Mouse (Mus musculus): ENCODE measurements around the gene Gm572. TPM values are rescaled to one million over a fixed set of nuclear protein-coding genes. Genes with fewer than 3 reads are reported as not detected.

Gene Gm572
- polyA plus RNA-seq, 1 experiment from 2014 or later = not detected

DNA sequence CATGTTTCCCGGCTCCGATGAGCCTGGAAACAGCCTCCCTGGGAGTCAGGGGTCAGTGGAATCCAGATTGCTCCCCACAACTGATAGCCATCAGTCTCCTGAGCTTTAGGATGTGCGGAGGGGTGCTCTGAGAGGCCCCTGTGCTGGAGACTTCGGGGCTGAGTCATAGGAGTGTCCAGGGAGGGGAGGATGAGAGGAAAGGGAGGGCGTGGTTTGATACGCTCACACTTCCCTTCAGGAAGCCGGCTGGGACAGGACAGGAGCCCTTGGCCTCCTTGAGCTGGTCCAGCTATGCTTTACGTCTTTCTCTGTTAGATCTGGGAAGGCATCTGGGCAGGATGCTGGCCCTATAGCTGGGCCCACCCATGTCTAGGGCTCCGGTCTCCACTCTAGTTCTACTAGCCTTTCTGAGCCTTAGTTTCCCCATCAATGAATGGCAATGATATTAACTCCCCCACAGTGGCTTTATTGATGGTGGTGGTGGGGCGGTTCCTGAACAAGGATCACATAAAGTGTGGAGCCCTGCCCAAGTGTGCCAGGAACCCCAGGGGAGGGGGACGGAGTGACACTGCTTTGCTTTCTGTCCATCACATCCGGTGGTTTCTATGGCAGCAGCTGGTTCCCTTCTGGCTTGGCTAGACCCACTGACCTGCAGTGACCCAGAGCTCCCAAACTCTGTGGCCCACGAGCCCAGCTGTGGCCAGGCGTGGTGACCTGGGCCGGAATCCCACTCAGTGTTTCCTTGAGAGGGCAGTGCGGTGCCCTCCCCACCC is 33.3 kb downstream of the Gm572 start:
- no peak for ATAC-seq (ENCODE audit: low FRiP score)
- 0 out of 2 replicates have a peak overlapping the region, but pooled peaks have one; percentile 9 for H3K4me2 ChIP-seq
- no peak overlapping the region for H3K4me3 ChIP-seq (replicated peaks)
- H3K9ac ChIP-seq (replicated peaks) = no peak overlapping the region
- H3K27ac ChIP-seq (replicated peaks) = no peak overlapping the region
- H3K27me3 ChIP-seq (replicated peaks) = no peaks in the 10 kb centered on the region; the same call in 1 of the 2 replicates
- H3K9me3 ChIP-seq (replicated peaks) = no peaks in the 10 kb centered on the region
- H3K36me3 ChIP-seq = no peaks in the 10 kb centered on the region
- peaks cover 22% of the 10 kb centered on the region for H3K4me1 ChIP-seq
- WGBS = 45% methylated on average over 16 of the region's 16 CpGs

DNA sequence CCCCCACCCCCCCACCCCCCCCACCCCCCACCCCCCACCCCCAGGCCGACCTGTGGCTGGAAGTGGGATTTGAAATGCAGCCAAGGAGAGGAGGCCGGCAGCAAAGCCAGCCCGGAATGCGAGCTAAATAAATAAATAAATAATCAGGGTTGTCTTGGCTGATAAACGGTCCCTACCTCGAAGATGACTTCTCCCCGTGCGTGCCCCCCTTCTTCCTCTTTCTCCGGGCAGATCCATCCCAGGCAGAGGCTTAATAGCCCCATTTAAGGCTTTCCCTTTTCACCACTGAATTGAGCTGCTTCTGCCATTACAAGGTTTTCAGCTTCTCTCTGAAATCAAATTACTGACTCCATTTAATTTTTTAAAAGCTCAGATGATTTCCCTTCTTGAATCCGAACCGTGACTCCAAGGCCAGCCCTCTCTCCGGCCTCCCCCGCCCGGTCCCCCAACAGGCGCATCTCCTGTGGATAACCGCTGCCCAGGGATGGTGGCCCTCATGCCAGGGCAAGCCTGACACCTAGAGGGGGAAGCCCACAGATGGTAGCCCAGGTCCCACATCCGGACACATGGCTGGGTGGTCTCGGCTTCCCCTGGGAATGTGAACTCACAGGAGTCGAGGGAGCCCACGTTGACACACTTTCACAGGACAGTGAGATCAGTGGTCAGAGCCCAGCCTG is 34.0 kb downstream of the Gm572 start:
- 32% methylated on average over 20 of the region's 20 CpGs for WGBS
- ATAC-seq (ENCODE audit: low FRiP score) = no peak
- H3K4me1 ChIP-seq = peaks cover 24% of the 10 kb centered on the region
- H3K4me3 ChIP-seq (replicated peaks) = no peak overlapping the region
- no peaks in the 10 kb centered on the region for H3K9me3 ChIP-seq (replicated peaks)
- H3K9ac ChIP-seq (replicated peaks) = no peak overlapping the region
- no peaks in the 10 kb centered on the region for H3K36me3 ChIP-seq
- no peaks in the 10 kb centered on the region; the same call in 1 of the 2 replicates for H3K27me3 ChIP-seq (replicated peaks)
- no peak overlapping the region for H3K4me2 ChIP-seq
- H3K27ac ChIP-seq (replicated peaks) = no peak overlapping the region

DNA sequence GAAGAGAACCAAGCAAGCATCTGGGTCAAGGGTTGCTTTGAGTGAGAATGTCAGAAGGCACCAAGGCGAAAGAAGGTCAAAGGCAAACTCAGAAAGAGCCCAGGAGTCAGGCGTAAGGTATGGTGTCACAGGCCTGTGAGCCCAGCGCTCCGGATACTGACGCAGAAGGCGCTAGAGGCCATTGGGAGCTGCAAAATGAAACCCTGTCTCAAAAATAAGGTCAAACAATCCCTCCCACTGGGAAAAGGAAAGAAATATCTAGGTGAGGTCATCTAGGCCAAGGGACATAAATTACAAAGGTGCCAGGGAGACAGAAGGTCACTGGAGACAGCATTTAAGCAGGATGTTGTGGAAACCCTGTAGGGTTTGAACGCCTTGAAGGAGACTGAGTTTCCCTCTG is 35.0 kb downstream of the Gm572 start:
- no peak overlapping the region for H3K9ac ChIP-seq (replicated peaks)
- no peaks in the 10 kb centered on the region for H3K36me3 ChIP-seq
- H3K9me3 ChIP-seq (replicated peaks) = no peaks in the 10 kb centered on the region
- ATAC-seq (ENCODE audit: low FRiP score) = no peak
- H3K27ac ChIP-seq (replicated peaks) = no peak overlapping the region
- H3K4me1 ChIP-seq = peaks cover 24% of the 10 kb centered on the region
- H3K4me3 ChIP-seq (replicated peaks) = no peak overlapping the region
- no peak overlapping the region for H3K4me2 ChIP-seq
- 88% methylated on average over 7 of the region's 7 CpGs for WGBS
- H3K27me3 ChIP-seq (replicated peaks) = no peaks in the 10 kb centered on the region; the same call in 1 of the 2 replicates

DNA sequence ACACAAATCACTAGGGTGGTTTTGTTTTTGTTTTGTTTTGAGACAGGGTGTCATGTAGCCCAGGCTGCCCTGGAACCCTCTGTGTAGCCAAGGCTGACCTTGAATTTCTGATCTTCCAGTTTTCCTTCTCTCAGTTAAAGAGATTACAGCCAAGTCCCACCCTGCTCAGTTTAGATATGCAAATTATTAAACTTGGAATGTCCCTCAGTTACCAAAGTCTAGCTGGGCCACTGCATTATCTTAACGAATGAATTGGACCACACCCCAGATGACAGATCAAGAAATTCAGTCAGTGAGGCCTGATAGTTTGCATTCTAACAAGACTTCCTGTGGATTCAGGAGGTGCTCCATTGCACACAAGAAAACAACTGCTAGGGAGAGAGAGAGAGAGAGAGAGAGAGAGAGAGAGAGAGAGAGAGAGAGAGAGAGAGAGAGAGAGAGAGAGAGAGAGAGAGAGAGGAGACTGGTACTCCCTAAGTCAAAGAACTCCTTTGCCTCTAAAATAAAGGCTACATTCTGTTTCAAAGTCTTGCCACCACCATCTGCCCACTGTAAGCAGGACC is 37.5 kb downstream of the Gm572 start:
- H3K9me3 ChIP-seq (replicated peaks) = no peaks in the 10 kb centered on the region
- 71% methylated on average over 1 of the region's 1 CpGs for WGBS
- H3K27ac ChIP-seq (replicated peaks) = no peak overlapping the region
- no peak overlapping the region for H3K9ac ChIP-seq (replicated peaks)
- no peak overlapping the region for H3K4me2 ChIP-seq
- no peaks in the 10 kb centered on the region for H3K36me3 ChIP-seq
- no peaks in the 10 kb centered on the region; the same call in 1 of the 2 replicates for H3K27me3 ChIP-seq (replicated peaks)
- no peak for ATAC-seq (ENCODE audit: low FRiP score)
- no peak overlapping the region for H3K4me3 ChIP-seq (replicated peaks)
- peaks cover 20% of the 10 kb centered on the region for H3K4me1 ChIP-seq

DNA sequence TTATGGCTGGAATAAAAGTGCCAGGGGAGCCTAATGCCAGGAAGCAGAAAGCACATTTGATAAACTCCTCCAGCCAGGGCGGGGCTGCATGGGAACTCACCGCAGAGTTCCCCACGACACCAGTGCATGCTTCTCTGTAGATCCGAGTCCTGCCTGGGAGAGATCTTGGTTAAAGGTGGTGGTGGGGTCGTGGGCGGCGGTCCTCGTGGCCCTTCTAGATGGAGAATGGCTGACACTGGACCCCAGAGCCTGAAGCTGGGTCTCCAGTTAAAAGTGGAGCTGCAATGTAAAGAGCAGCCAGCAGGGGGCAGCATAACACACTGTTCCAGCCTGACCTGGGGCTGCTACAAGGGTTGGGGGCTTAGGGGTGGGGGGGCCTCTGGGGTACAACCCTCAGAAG is 38.3 kb downstream of the Gm572 start:
- Histone ChIP-seq H3K36me3 (no peaks in the 10 kb centered on the region), H3K9me3 (replicated peaks) (no peaks in the 10 kb centered on the region), H3K9ac (replicated peaks) (no peak overlapping the region), H3K27ac (replicated peaks) (no peak overlapping the region), H3K4me2 (no peak overlapping the region), H3K27me3 (replicated peaks) (no peaks in the 10 kb centered on the region), H3K4me1 (peaks cover 13% of the 10 kb centered on the region), H3K4me3 (replicated peaks) (no peak overlapping the region)
- 12% methylated on average over 8 of the region's 8 CpGs for WGBS
- no peak; the same call in 1 of the 2 replicates for ATAC-seq (ENCODE audit: low FRiP score)

DNA sequence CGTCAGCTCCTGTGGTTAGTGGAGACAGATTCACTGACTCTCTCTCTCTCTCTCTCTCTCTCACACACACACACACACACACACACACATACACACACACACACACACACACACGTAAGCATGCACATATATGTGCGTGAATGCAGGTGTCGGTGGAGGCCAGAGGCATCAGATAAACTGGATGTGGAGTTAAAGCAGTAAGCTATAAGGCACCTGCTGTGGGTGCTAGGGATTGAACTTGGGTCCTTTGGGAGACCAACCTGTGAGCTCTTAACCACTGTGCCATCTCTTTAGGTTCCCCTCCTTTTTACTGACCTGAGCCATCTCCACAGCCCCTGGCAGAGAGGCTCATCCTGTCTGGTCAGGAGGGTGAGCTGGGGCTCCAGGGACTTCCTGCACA is 39.8 kb downstream of the Gm572 start:
- no peak for ATAC-seq (ENCODE audit: low FRiP score)
- Histone ChIP-seq H3K4me3 (replicated peaks) (no peak overlapping the region), H3K27ac (replicated peaks) (no peak overlapping the region), H3K9ac (replicated peaks) (no peak overlapping the region), H3K4me2 (no peak overlapping the region), H3K27me3 (replicated peaks) (no peaks in the 10 kb centered on the region; the same call in 1 of the 2 replicates), H3K9me3 (replicated peaks) (no peaks in the 10 kb centered on the region), H3K36me3 (no peaks in the 10 kb centered on the region), H3K4me1 (peaks cover 3% of the 10 kb centered on the region; the same call in 1 of the 2 replicates)
- WGBS = 91% methylated on average over 4 of the region's 4 CpGs

DNA sequence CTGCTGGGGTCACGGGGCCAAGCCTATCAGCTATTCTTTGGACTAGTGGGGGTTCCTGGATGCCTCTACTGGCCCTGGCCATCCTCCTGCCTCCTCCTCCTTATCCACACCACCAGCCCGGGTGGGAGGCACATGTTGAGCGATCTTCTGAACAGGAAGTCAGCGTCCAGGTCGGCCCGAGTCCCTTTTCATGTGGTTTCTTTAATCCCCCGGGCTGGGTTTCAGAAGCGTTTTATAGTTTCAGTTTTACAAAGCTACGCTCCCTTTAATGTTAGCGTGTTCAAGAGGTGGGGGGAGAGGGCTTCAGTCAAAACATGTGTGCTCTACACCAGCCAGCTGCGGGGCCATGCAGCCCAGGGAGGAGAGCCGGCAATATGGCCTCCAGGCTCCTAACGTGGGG is 40.4 kb downstream of the Gm572 start:
- H3K27me3 ChIP-seq (replicated peaks) = no peaks in the 10 kb centered on the region; the same call in 1 of the 2 replicates
- H3K4me3 ChIP-seq (replicated peaks) = no peak overlapping the region
- peaks cover 3% of the 10 kb centered on the region; the same call in 1 of the 2 replicates for H3K4me1 ChIP-seq
- H3K9ac ChIP-seq (replicated peaks) = no peak overlapping the region
- WGBS = 85% methylated on average over 13 of the region's 13 CpGs
- H3K36me3 ChIP-seq = no peaks in the 10 kb centered on the region
- H3K9me3 ChIP-seq (replicated peaks) = no peaks in the 10 kb centered on the region
- no peak overlapping the region for H3K4me2 ChIP-seq
- no peak for ATAC-seq (ENCODE audit: low FRiP score)
- H3K27ac ChIP-seq (replicated peaks) = no peak overlapping the region

DNA sequence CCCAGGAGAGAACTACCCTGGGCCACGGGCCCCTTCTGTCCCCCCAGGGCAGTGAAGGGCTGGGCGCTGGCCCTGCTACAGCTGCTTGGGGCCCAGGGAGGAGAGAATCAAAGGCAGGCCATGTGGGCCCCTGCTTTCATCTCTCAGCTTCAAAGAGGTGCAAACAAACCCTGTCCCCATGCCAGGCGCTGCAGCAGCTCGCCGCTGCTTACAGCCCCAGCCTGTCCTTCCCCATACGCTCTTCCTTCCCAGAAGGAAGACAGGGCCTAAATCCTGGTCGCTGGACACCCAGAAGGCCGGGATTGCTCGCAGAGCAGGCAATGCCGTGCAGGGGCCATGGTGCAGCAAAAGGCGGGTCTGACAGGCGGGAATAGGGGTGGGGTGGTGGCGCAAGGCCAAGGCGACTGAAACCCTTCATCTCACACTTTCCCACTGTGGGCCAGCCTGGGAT is 43.4 kb downstream of the Gm572 start:
- Histone ChIP-seq H3K4me2 (no peak overlapping the region), H3K4me3 (replicated peaks) (no peak overlapping the region), H3K27me3 (replicated peaks) (no peaks in the 10 kb centered on the region; the same call in none of the 2 replicates), H3K36me3 (no peaks in the 10 kb centered on the region), H3K4me1 (0 out of 2 replicates have a peak, but pooled peaks cover under 1% of the 10 kb centered on the region), H3K27ac (replicated peaks) (no peak overlapping the region), H3K9ac (replicated peaks) (no peak overlapping the region), H3K9me3 (replicated peaks) (no peaks in the 10 kb centered on the region)
- ATAC-seq (ENCODE audit: low FRiP score) = no peak
- WGBS = 21% methylated on average over 14 of the region's 14 CpGs

DNA sequence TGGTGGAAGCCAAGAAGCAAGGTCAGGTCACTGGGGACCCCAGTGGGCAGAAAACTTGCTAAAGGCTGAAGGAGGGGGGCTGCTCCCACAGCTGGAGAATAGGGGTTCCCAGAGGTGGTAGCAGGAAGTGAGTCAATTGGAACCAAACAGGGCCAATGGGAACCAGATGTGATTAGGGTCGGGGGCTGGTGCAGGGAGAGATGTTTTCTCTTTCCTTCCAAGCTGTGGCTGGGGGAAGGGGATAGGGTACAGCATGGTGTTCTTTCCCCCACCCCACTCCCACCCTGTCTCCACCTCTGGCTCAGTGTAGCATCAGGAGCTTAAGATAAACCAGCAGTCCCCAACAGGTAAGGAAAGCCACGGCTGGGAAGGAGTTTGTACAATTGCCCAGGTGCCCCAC is 45.0 kb downstream of the Gm572 start:
- Histone ChIP-seq H3K4me2 (no peak overlapping the region), H3K27me3 (replicated peaks) (no peaks in the 10 kb centered on the region; the same call in none of the 2 replicates), H3K9me3 (replicated peaks) (no peaks in the 10 kb centered on the region), H3K9ac (replicated peaks) (no peak overlapping the region), H3K4me1 (no peaks in the 10 kb centered on the region), H3K4me3 (replicated peaks) (no peak overlapping the region), H3K27ac (replicated peaks) (no peak overlapping the region), H3K36me3 (no peaks in the 10 kb centered on the region)
- no peak for ATAC-seq (ENCODE audit: low FRiP score)
- 66% methylated on average over 2 of the region's 2 CpGs for WGBS

DNA sequence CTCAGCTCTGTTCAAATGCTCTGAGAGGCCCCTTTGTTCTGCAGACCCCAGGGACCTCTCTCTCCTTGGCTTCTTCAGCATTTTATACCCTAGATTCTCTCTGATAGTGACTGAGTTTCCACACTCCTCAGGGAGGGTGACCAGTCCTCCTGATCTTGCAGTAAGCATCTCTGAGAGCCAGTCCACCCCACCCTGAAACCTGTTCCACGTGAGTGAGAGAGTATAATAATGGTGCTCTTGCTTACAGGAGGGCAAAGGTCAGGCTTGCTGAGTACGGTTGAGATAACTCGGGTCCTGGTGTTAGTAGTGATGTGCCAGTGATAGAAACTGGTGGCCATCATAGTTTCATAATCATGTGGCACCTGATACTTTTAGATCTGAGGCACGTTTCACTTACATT is 48.1 kb downstream of the Gm572 start:
- 81% methylated on average over 4 of the region's 4 CpGs for WGBS
- no peaks in the 10 kb centered on the region for H3K4me1 ChIP-seq
- H3K4me3 ChIP-seq (replicated peaks) = no peak overlapping the region
- no peak overlapping the region for H3K9ac ChIP-seq (replicated peaks)
- H3K9me3 ChIP-seq (replicated peaks) = no peaks in the 10 kb centered on the region
- ATAC-seq (ENCODE audit: low FRiP score) = no peak
- no peaks in the 10 kb centered on the region for H3K36me3 ChIP-seq
- no peaks in the 10 kb centered on the region; the same call in none of the 2 replicates for H3K27me3 ChIP-seq (replicated peaks)
- H3K27ac ChIP-seq (replicated peaks) = no peak overlapping the region
- H3K4me2 ChIP-seq = no peak overlapping the region

DNA sequence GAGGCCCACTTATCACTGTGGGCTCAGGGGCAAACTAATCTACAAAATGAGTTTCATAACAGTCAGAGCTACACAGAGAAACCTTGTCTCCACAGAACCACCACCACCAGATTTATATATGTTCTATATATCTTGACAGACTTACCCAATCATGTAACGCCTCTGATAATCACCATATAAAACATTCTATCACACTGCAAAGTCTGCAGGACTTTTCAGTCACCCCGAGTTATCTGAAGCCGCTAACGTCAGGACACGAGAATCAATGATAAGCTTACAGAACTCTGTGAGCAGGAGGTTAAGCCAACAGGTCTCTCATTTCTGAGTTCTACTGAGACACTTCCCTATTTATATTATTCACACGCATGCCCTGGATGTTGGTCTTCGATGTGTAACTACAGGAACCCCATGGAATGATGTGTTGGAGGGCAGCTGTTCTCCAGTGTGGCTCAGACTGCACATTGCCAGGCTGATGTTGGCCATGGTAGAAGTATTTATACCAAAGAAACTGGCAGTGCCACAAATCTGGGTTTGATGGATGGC is 50.4 kb downstream of the Gm572 start:
- Histone ChIP-seq H3K36me3 (no peaks in the 10 kb centered on the region), H3K4me1 (no peaks in the 10 kb centered on the region), H3K27ac (replicated peaks) (no peak overlapping the region), H3K4me3 (replicated peaks) (no peak overlapping the region), H3K4me2 (no peak overlapping the region), H3K9me3 (replicated peaks) (no peaks in the 10 kb centered on the region), H3K9ac (replicated peaks) (no peak overlapping the region), H3K27me3 (replicated peaks) (no peaks in the 10 kb centered on the region; the same call in 1 of the 2 replicates)
- 90% methylated on average over 7 of the region's 7 CpGs for WGBS
- ATAC-seq (ENCODE audit: low FRiP score) = no peak
